Mouse (Mus musculus): ENCODE data around the gene Plekhh2. TPM values are rescaled to one million over a fixed set of nuclear protein-coding genes. Genes with fewer than 3 reads are reported as not detected.

Plekhh2 gene
- polyA plus RNA-seq, 1 experiment, result 28.5 TPM

GRCm38 (mm10) chr17:84653544-84653943 is 141.8 kb downstream of the Plekhh2 start:
- TF ChIP-seq POLR2A (IDR thresholded peaks at IDR 0.05; ENCODE audit: control insufficient read depth, low read depth, low read length) (no peak), CTCF (IDR thresholded peaks at IDR 0.05; ENCODE audit: control insufficient read depth, insufficient read depth, insufficient replicate concordance, low read depth, low read length) (no peak)
- H3K4me3 ChIP-seq (ENCODE audit: control insufficient read depth, low read depth, low read length), result no peak overlapping the region
- H3K36me3 ChIP-seq (ENCODE audit: control insufficient read depth, insufficient read depth, low read length), result no peaks in the 10 kb centered on the region
- H3K4me1 ChIP-seq (ENCODE audit: control insufficient read depth, insufficient read depth, low read length), result no peaks in the 10 kb centered on the region
- H3K27ac ChIP-seq (ENCODE audit: control insufficient read depth, insufficient read depth, low read depth, low read length), result no peak overlapping the region
- H3K27me3 ChIP-seq (ENCODE audit: control insufficient read depth, insufficient read depth, low read length), result no peaks in the 10 kb centered on the region

GRCm38 (mm10) chr17:84656205-84656604 is 144.5 kb downstream of the Plekhh2 start:
- Histone ChIP-seq H3K4me1 (ENCODE audit: control insufficient read depth, insufficient read depth, low read length) (no peaks in the 10 kb centered on the region), H3K36me3 (ENCODE audit: control insufficient read depth, insufficient read depth, low read length) (no peaks in the 10 kb centered on the region), H3K4me3 (ENCODE audit: control insufficient read depth, low read depth, low read length) (no peak overlapping the region), H3K27ac (ENCODE audit: control insufficient read depth, insufficient read depth, low read depth, low read length) (no peak overlapping the region), H3K27me3 (ENCODE audit: control insufficient read depth, insufficient read depth, low read length) (no peaks in the 10 kb centered on the region)
- TF ChIP-seq CTCF (IDR thresholded peaks at IDR 0.05; ENCODE audit: control insufficient read depth, insufficient read depth, insufficient replicate concordance, low read depth, low read length), result no peak
- no peak for TF ChIP-seq POLR2A (IDR thresholded peaks at IDR 0.05; ENCODE audit: control insufficient read depth, low read depth, low read length)

- no peak overlapping the region for H3K27ac ChIP-seq (ENCODE audit: control insufficient read depth, insufficient read depth, low read depth, low read length)
- H3K27me3 ChIP-seq (ENCODE audit: control insufficient read depth, insufficient read depth, low read length), result no peaks in the 10 kb centered on the region
- H3K4me3 ChIP-seq (ENCODE audit: control insufficient read depth, low read depth, low read length), result no peak overlapping the region
- TF ChIP-seq CTCF (IDR thresholded peaks at IDR 0.05; ENCODE audit: control insufficient read depth, insufficient read depth, insufficient replicate concordance, low read depth, low read length), result no peak
- TF ChIP-seq POLR2A (IDR thresholded peaks at IDR 0.05; ENCODE audit: control insufficient read depth, low read depth, low read length), result no peak
- H3K4me1 ChIP-seq (ENCODE audit: control insufficient read depth, insufficient read depth, low read length), result no peaks in the 10 kb centered on the region
- H3K36me3 ChIP-seq (ENCODE audit: control insufficient read depth, insufficient read depth, low read length), result no peaks in the 10 kb centered on the region
These were observed 145.1 kb downstream of the Plekhh2 start for GRCm38 (mm10) chr17:84656653-84657421.

GRCm38 (mm10) chr17:84657422-84657732 is 145.7 kb downstream of the Plekhh2 start:
- no peak overlapping the region for H3K4me3 ChIP-seq (ENCODE audit: control insufficient read depth, low read depth, low read length)
- no peaks in the 10 kb centered on the region for H3K4me1 ChIP-seq (ENCODE audit: control insufficient read depth, insufficient read depth, low read length)
- no peak overlapping the region for H3K27ac ChIP-seq (ENCODE audit: control insufficient read depth, insufficient read depth, low read depth, low read length)
- TF ChIP-seq CTCF (IDR thresholded peaks at IDR 0.05; ENCODE audit: control insufficient read depth, insufficient read depth, insufficient replicate concordance, low read depth, low read length) (no peak), POLR2A (IDR thresholded peaks at IDR 0.05; ENCODE audit: control insufficient read depth, low read depth, low read length) (no peak)
- no peaks in the 10 kb centered on the region for H3K36me3 ChIP-seq (ENCODE audit: control insufficient read depth, insufficient read depth, low read length)
- no peaks in the 10 kb centered on the region for H3K27me3 ChIP-seq (ENCODE audit: control insufficient read depth, insufficient read depth, low read length)

- Histone ChIP-seq H3K4me1 (ENCODE audit: control insufficient read depth, insufficient read depth, low read length) (no peaks in the 10 kb centered on the region), H3K27ac (ENCODE audit: control insufficient read depth, insufficient read depth, low read depth, low read length) (no peak overlapping the region), H3K27me3 (ENCODE audit: control insufficient read depth, insufficient read depth, low read length) (no peaks in the 10 kb centered on the region), H3K4me3 (ENCODE audit: control insufficient read depth, low read depth, low read length) (no peak overlapping the region), H3K36me3 (ENCODE audit: control insufficient read depth, insufficient read depth, low read length) (no peaks in the 10 kb centered on the region)
- TF ChIP-seq POLR2A (IDR thresholded peaks at IDR 0.05; ENCODE audit: control insufficient read depth, low read depth, low read length) (no peak), CTCF (IDR thresholded peaks at IDR 0.05; ENCODE audit: control insufficient read depth, insufficient read depth, insufficient replicate concordance, low read depth, low read length) (no peak)
These were observed 146.1 kb downstream of the Plekhh2 start for GRCm38 (mm10) chr17:84657782-84658181.

- no peak overlapping the region for H3K4me3 ChIP-seq (ENCODE audit: control insufficient read depth, low read depth, low read length)
- H3K4me1 ChIP-seq (ENCODE audit: control insufficient read depth, insufficient read depth, low read length), result no peaks in the 10 kb centered on the region
- no peaks in the 10 kb centered on the region for H3K36me3 ChIP-seq (ENCODE audit: control insufficient read depth, insufficient read depth, low read length)
- H3K27me3 ChIP-seq (ENCODE audit: control insufficient read depth, insufficient read depth, low read length), result no peaks in the 10 kb centered on the region
- no peak overlapping the region for H3K27ac ChIP-seq (ENCODE audit: control insufficient read depth, insufficient read depth, low read depth, low read length)
- TF ChIP-seq CTCF (IDR thresholded peaks at IDR 0.05; ENCODE audit: control insufficient read depth, insufficient read depth, insufficient replicate concordance, low read depth, low read length) (no peak), POLR2A (IDR thresholded peaks at IDR 0.05; ENCODE audit: control insufficient read depth, low read depth, low read length) (no peak)
These were observed 146.5 kb downstream of the Plekhh2 start for GRCm38 (mm10) chr17:84658195-84658594.

- H3K4me1 ChIP-seq (ENCODE audit: control insufficient read depth, insufficient read depth, low read length), result no peaks in the 10 kb centered on the region
- no peak overlapping the region for H3K4me3 ChIP-seq (ENCODE audit: control insufficient read depth, low read depth, low read length)
- no peak for TF ChIP-seq CTCF (IDR thresholded peaks at IDR 0.05; ENCODE audit: control insufficient read depth, insufficient read depth, insufficient replicate concordance, low read depth, low read length)
- no peak for TF ChIP-seq POLR2A (IDR thresholded peaks at IDR 0.05; ENCODE audit: control insufficient read depth, low read depth, low read length)
- H3K27ac ChIP-seq (ENCODE audit: control insufficient read depth, insufficient read depth, low read depth, low read length), result no peak overlapping the region
- H3K27me3 ChIP-seq (ENCODE audit: control insufficient read depth, insufficient read depth, low read length), result no peaks in the 10 kb centered on the region
- H3K36me3 ChIP-seq (ENCODE audit: control insufficient read depth, insufficient read depth, low read length), result no peaks in the 10 kb centered on the region
These were observed 147.3 kb downstream of the Plekhh2 start for GRCm38 (mm10) chr17:84658951-84659350.
